8 mouse cellular contexts compared by ENCODE assay signal in the genomic region with DNA sequence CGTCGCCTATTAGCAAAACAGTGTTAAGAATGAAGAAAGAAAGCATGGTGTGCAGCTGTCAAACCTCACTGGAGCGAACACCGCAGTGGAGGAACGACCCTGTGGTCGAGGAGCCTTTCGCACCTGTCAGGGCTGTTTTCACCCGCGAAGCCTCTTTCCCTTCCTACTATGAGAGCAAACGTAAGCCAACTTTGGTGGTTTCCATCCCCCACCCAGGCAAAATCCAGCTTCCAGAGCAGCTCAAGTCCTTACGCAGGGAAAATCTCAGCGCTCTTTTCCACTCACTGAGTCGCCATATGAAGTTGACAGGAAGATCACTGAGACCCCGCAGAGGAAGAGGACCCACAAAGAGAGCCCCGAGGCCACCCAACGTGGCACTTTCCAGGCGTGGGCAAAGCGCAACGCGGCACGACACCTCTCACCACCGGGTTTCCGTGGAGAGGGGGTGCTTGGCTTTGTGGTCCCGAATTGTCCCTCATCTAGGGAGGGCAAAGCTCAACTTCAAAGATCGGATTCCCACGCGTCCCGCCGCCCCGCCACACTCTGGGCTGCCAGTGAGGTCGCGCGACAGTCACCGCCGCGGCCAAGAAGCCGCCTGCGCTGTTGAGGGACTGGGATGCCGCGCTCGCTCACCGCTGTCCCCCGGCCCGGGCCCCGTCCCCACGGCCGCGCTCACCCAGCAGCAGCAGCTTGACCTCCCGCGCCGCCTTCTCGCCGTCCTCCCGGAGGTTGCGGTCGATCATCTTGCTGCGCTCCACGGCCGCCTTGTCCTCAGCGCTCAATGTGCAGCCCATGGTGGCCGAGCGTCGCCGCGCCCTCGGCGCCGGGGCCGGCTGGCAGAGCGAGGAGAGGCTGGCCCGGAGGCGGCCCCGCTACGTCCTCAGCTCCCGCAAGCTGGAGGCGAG. TPM values are rescaled to one million over a fixed set of nuclear protein-coding genes. Genes with fewer than 3 reads are reported as not detected.
A peak's percentile ranks its signal among the peaks of the same experiment; 100 is the strongest.
DNase-seq lines count a peak whose midpoint lies in the region; ATAC-seq and TF ChIP-seq lines count a peak whose summit lies in the region.

No protein-coding gene starts in this region.

- H3K9me3 ChIP-seq in limb, embryonic 15.5 days: no peaks in the 10 kb centered on the region
- no peaks in the 10 kb centered on the region for H3K9me3 ChIP-seq in neural tube, embryonic 12.5 days

- H3K27ac ChIP-seq in kidney, adult 2 months (ENCODE audit: insufficient read depth, low read depth, low read length): peak overlapping the region; percentile 61
- peak overlapping the region; percentile 76 for H3K27ac ChIP-seq in limb, embryonic 15.5 days
- H3K27ac ChIP-seq in neural tube, embryonic 12.5 days: 0 out of 2 replicates have a peak overlapping the region, but pooled peaks have one; percentile 34

- peak overlapping the region; percentile 87 for H3K9ac ChIP-seq in limb, embryonic 15.5 days
- H3K9ac ChIP-seq in neural tube, embryonic 12.5 days: peak overlapping the region; percentile 72

- peak overlapping the region; percentile 95 for H3K4me3 ChIP-seq in kidney, adult 2 months (ENCODE audit: insufficient read depth, low read depth, low read length)
- peak overlapping the region; percentile 83 for H3K4me3 ChIP-seq in limb, embryonic 15.5 days
- peak overlapping the region; percentile 55 for H3K4me3 ChIP-seq in neural tube, embryonic 12.5 days

- ATAC-seq in limb, embryonic 15.5 days (ENCODE audit: insufficient number of reproducible peaks, low FRiP score, low TSS enrichment, low read depth): peak; percentile 65
- ATAC-seq in neural tube, embryonic 12.5 days (ENCODE audit: low FRiP score, low read depth): peak; percentile 89
- ATAC-seq in erythroid progenitor cell, adult 5-6 weeks (replicated peaks; ENCODE audit: low FRiP score, poor library complexity, severe bottlenecking): no peak

- peaks cover 10% of the 10 kb centered on the region for H3K4me1 ChIP-seq in kidney, adult 2 months (ENCODE audit: control insufficient read depth, insufficient read depth, low read length)
- H3K4me1 ChIP-seq in limb, embryonic 15.5 days: peaks cover 8% of the 10 kb centered on the region; the same call in 1 of the 2 replicates
- H3K4me1 ChIP-seq in neural tube, embryonic 12.5 days: no peaks in the 10 kb centered on the region

- no peak for TF ChIP-seq CTCF in kidney, adult 2 months (conservative IDR thresholded peaks at IDR 0.05; ENCODE audit: insufficient read depth, insufficient read length, low read depth, low read length)

- under 1% methylated on average over 76 of the region's 76 CpGs for WGBS in kidney, adult 2 months
- WGBS in limb, embryonic 15.5 days: 1% methylated on average over 74 of the region's 76 CpGs
- under 1% methylated on average over 76 of the region's 76 CpGs for WGBS in neural tube, embryonic 12.5 days

- H3K36me3 ChIP-seq in kidney, adult 2 months (ENCODE audit: control insufficient read depth, insufficient read depth, low read length): no peaks in the 10 kb centered on the region
- H3K36me3 ChIP-seq in limb, embryonic 15.5 days: no peaks in the 10 kb centered on the region
- H3K36me3 ChIP-seq in neural tube, embryonic 12.5 days: no peaks in the 10 kb centered on the region

- no peaks in the 10 kb centered on the region for H3K27me3 ChIP-seq in kidney, adult 2 months (replicated peaks; ENCODE audit: control insufficient read depth, insufficient read depth, low read length)
- H3K27me3 ChIP-seq in limb, embryonic 15.5 days: no peaks in the 10 kb centered on the region
- no peaks in the 10 kb centered on the region for H3K27me3 ChIP-seq in neural tube, embryonic 12.5 days (replicated peaks)

- H3K4me2 ChIP-seq in limb, embryonic 15.5 days: peak overlapping the region; percentile 92
- H3K4me2 ChIP-seq in neural tube, embryonic 12.5 days (replicated peaks): peak overlapping the region; percentile 91

- DNase-seq in thymus, postnatal 0 days (ENCODE audit: low spot score): peak; percentile 15
- no peak for DNase-seq in thymus, postnatal 25 days
- DNase-seq in embryo, embryonic 9.5 days (ENCODE audit: extremely low spot score): peak; percentile 74
- peak; percentile 22 to 51 for DNase-seq in heart, adult 18-20 months
- DNase-seq in kidney, adult 2 months: peak; percentile 59

- TF ChIP-seq POLR2A in kidney, adult 2 months (IDR thresholded peaks at IDR 0.05; ENCODE audit: low read depth, low read length): no peak

RNA-seq across cellular contexts. Expression of a gene that starts 0.5 kb away (rescaled TPM):
- 3.2 and 3.7 TPM in 2 replicates for polyA plus RNA-seq in thymus, postnatal 0 days (2015; fragmentation: Nextera tagmentation; extraction: Ambion mirVana)
- total RNA-seq in heart, adult 18-20 months (2021): 1 to 10 TPM; 7.0 to 8.2 TPM
- polyA plus RNA-seq in kidney, adult 2 months (2012; rRNA removed): 16.6 and 16.9 TPM in 2 replicates
- 32.9 and 35.1 TPM in 2 replicates for polyA plus RNA-seq in limb, embryonic 15.5 days (2015; fragmentation: Nextera tagmentation; extraction: Ambion mirVana)
- 31.4 and 32.7 TPM in 2 replicates for polyA plus RNA-seq in neural tube, embryonic 12.5 days (2016; fragmentation: Nextera tagmentation; extraction: Ambion mirVana)
- 1.3 TPM in 1 of 2 replicates, not detected in the other for total RNA-seq in erythroid progenitor cell, adult 5-6 weeks (2015; ENCODE audit: low replicate concordance)
- not detected in 2 replicates for total RNA-seq in erythroid progenitor cell, adult 5-6 weeks (2017; ENCODE audit: low replicate concordance)
